Mouse (Mus musculus) heart, embryonic 14.5 days (tissue): ENCODE data around the gene Psmd3. TPM values are rescaled to one million over a fixed set of nuclear protein-coding genes. Genes with fewer than 3 reads are reported as not detected.
A peak's percentile ranks its signal among the peaks of the same experiment; 100 is the strongest.
"Not testable (repeated sequence)": the region's sequence is repeated elsewhere in the genome, so short reads cannot be mapped to it uniquely, and the experiment has no call there.

Source experiments
- ATAC-seq: fragments of 200-750 bp; cut with Nextera tagmentation; 2 replicates; pipeline ENCODE4 v1.8.0; 2017; ENCODE audit warnings: low read depth, moderate TSS enrichment; ENCODE audit not compliant: insufficient number of reproducible peaks, insufficient read depth, low FRiP score
- H3K27ac ChIP-seq, 2 experiments: fragments of 200-500 bp in 1 of 2; fragments of 300-500 bp in 1 of 2; sonication (generic) in 1 of 2; replicated peaks in 1 of 2; 2 replicates each; pipeline ENCODE4 v1.5.1; 2012 to 2014; ENCODE audit warnings: low read depth in 2 of 2, low read length in 2 of 2, control low read depth in 1 of 2, mild to moderate bottlenecking in 1 of 2, mixed read lengths in 1 of 2; ENCODE audit not compliant: control insufficient read depth in 1 of 2, insufficient read depth in 1 of 2
- H3K27me3 ChIP-seq: fragments of 300-500 bp; sonication (generic); 2 replicates; pipeline ENCODE4 v1.6.1; 2014; ENCODE audit warnings: mild to moderate bottlenecking, low read length, control low read depth; ENCODE audit not compliant: control insufficient read depth, insufficient read depth
- H3K36me3 ChIP-seq: fragments of 300-500 bp; sonication (generic); 2 replicates; pipeline ENCODE4 v1.6.1; 2014; ENCODE audit warnings: mild to moderate bottlenecking, control low read depth, low read length, mixed read lengths; ENCODE audit not compliant: control insufficient read depth, insufficient read depth
- H3K4me1 ChIP-seq, 2 experiments: fragments of 200-500 bp in 1 of 2; fragments of 300-500 bp in 1 of 2; sonication (generic) in 1 of 2; 2 replicates each; pipeline ENCODE4 v1.6.1; 2012 to 2014; ENCODE audit warnings: low read length in 2 of 2, control low read depth in 1 of 2, mixed read lengths in 1 of 2; ENCODE audit not compliant: control insufficient read depth in 2 of 2, insufficient read depth in 2 of 2
- H3K4me2 ChIP-seq: fragments of 300-500 bp; sonication (generic); 2 replicates; pipeline ENCODE4 v1.6.1; 2014; ENCODE audit warnings: mild to moderate bottlenecking, low read length
- H3K4me3 ChIP-seq, 2 experiments: fragments of 200-500 bp in 1 of 2; fragments of 300-500 bp in 1 of 2; sonication (generic) in 1 of 2; 2 replicates each; pipeline ENCODE4 v1.5.1; 2012 to 2014; ENCODE audit warnings: low read length in 2 of 2, mild to moderate bottlenecking in 2 of 2, control low read depth in 1 of 2, low read depth in 1 of 2, moderate library complexity in 1 of 2; ENCODE audit not compliant: control insufficient read depth in 1 of 2, insufficient read depth in 1 of 2
- H3K9ac ChIP-seq: fragments of 300-500 bp; sonication (generic); 2 replicates; pipeline ENCODE4 v1.6.1; 2014; ENCODE audit warnings: mild to moderate bottlenecking, low read length
- H3K9me3 ChIP-seq: fragments of 300-500 bp; sonication (generic); 2 replicates; pipeline ENCODE4 v1.6.1; 2016; ENCODE audit warnings: low read length, control low read depth; ENCODE audit not compliant: control insufficient read depth
- WGBS: fragments of 180-500 bp; shearing (Covaris S2); extraction: QIAGEN DNeasy Blood & Tissue Kit; methylation state at CpG from one replicate; pipeline ENCODE4 v1.1.7; 2014; 5-methylcytosine and 5-hydroxymethylcytosine counted together
- polyA plus RNA-seq: library from polyadenylated mRNA; unstranded; fragments of >200 nt; fragmentation: Nextera tagmentation; extraction: Ambion mirVana; gene quantifications from 2 replicates; pipeline ENCODE4 v1.2.1, GENCODE M21; 2014

Psmd3 gene
- polyA plus RNA-seq, 1 experiment from 2014 or later = 120 TPM

- H3K4me1 ChIP-seq = no peaks in the 10 kb centered on the region
- no peak overlapping the region for H3K4me3 ChIP-seq
- H3K27ac ChIP-seq = no peak overlapping the region
- ATAC-seq = no peak
- H3K9ac ChIP-seq = no peak overlapping the region
- H3K4me2 ChIP-seq = no peak overlapping the region
- H3K27me3 ChIP-seq = peaks cover 7% of the 10 kb centered on the region
- H3K9me3 ChIP-seq = no peaks in the 10 kb centered on the region
- H3K36me3 ChIP-seq = no peaks in the 10 kb centered on the region
- WGBS = 26% methylated on average over 7 of the region's 7 CpGs
These were observed 6.5 kb upstream of the Psmd3 start for GRCm38 (mm10) chr11:98675829-98676363.

GRCm38 (mm10) chr11:98680023-98680422 lies 2.3 kb upstream of the Psmd3 start:
- ATAC-seq = no peak
- no peak overlapping the region for H3K4me3 ChIP-seq
- no peaks in the 10 kb centered on the region for H3K27me3 ChIP-seq
- H3K4me1 ChIP-seq = peaks cover 2 to 9% of the 10 kb centered on the region in 2 experiments; a peak in 3 of 4 replicates
- WGBS = 87% methylated on average over 1 of the region's 1 CpGs
- no peaks in the 10 kb centered on the region for H3K9me3 ChIP-seq
- H3K9ac ChIP-seq = no peak overlapping the region
- H3K27ac ChIP-seq = no peak overlapping the region
- no peak overlapping the region for H3K4me2 ChIP-seq
- H3K36me3 ChIP-seq = peaks cover 4% of the 10 kb centered on the region

GRCm38 (mm10) chr11:98680595-98680994 lies 1.8 kb upstream of the Psmd3 start:
- not testable (repeated sequence) for H3K4me3 ChIP-seq, H3K4me2 ChIP-seq, H3K9me3 ChIP-seq, H3K36me3 ChIP-seq, H3K27me3 ChIP-seq, H3K4me1 ChIP-seq, H3K27ac ChIP-seq, ATAC-seq, H3K9ac ChIP-seq
- 90% methylated on average over 4 of the region's 4 CpGs for WGBS

- no peaks in the 10 kb centered on the region for H3K27me3 ChIP-seq
- H3K36me3 ChIP-seq = peaks cover 15% of the 10 kb centered on the region
- no peak overlapping the region for H3K4me2 ChIP-seq
- no peak for ATAC-seq
- no peaks in the 10 kb centered on the region for H3K9me3 ChIP-seq
- peaks cover 2 to 9% of the 10 kb centered on the region in 2 experiments; a peak in 3 of 4 replicates for H3K4me1 ChIP-seq
- WGBS = 76% methylated on average over 4 of the region's 4 CpGs
- no peak overlapping the region for H3K4me3 ChIP-seq
- H3K27ac ChIP-seq = no peak overlapping the region
- no peak overlapping the region for H3K9ac ChIP-seq
These were observed 1.2 kb upstream of the Psmd3 start for GRCm38 (mm10) chr11:98681186-98681585.

GRCm38 (mm10) chr11:98682811-98683210 lies 457 bp downstream of the Psmd3 start:
- peak; percentile 7; the same call in 1 of the 2 replicates for ATAC-seq
- no peaks in the 10 kb centered on the region for H3K9me3 ChIP-seq
- no peaks in the 10 kb centered on the region for H3K27me3 ChIP-seq
- H3K9ac ChIP-seq = peak overlapping the region; percentile 99
- H3K4me1 ChIP-seq = peaks cover 2 to 9% of the 10 kb centered on the region in 2 experiments; a peak in 3 of 4 replicates
- H3K4me2 ChIP-seq = peak overlapping the region; percentile 92
- H3K36me3 ChIP-seq = peaks cover 31% of the 10 kb centered on the region
- H3K27ac ChIP-seq = peak overlapping the region; percentile 2 to 72
- 0% methylated on average over 23 of the region's 23 CpGs for WGBS
- H3K4me3 ChIP-seq = peak overlapping the region; percentile 93 to 100

GRCm38 (mm10) chr11:98685642-98686041 lies 3.3 kb downstream of the Psmd3 start:
- no peak overlapping the region for H3K9ac ChIP-seq
- WGBS = 92% methylated on average over 9 of the region's 9 CpGs
- ATAC-seq = no peak
- H3K4me2 ChIP-seq = no peak overlapping the region
- no peaks in the 10 kb centered on the region for H3K9me3 ChIP-seq
- H3K36me3 ChIP-seq = peaks cover 56% of the 10 kb centered on the region
- no peak overlapping the region for H3K4me3 ChIP-seq
- H3K4me1 ChIP-seq = peaks cover 2 to 9% of the 10 kb centered on the region in 2 experiments; a peak in 3 of 4 replicates
- no peak overlapping the region for H3K27ac ChIP-seq
- no peaks in the 10 kb centered on the region for H3K27me3 ChIP-seq

- no peak overlapping the region for H3K9ac ChIP-seq
- no peak overlapping the region for H3K27ac ChIP-seq
- no peaks in the 10 kb centered on the region for H3K9me3 ChIP-seq
- WGBS = 89% methylated on average over 4 of the region's 4 CpGs
- no peak for ATAC-seq
- H3K4me1 ChIP-seq = peaks cover 0 to 9% of the 10 kb centered on the region in 2 experiments; a peak in 2 of 4 replicates
- H3K27me3 ChIP-seq = no peaks in the 10 kb centered on the region
- H3K36me3 ChIP-seq = peaks cover 69% of the 10 kb centered on the region
- no peak overlapping the region for H3K4me3 ChIP-seq
- H3K4me2 ChIP-seq = no peak overlapping the region
These were observed 4.6 kb downstream of the Psmd3 start for GRCm38 (mm10) chr11:98686976-98687375.

GRCm38 (mm10) chr11:98688009-98688408 lies 5.7 kb downstream of the Psmd3 start:
- Histone ChIP-seq H3K27me3 (no peaks in the 10 kb centered on the region), H3K4me2 (no peak overlapping the region), H3K9ac (no peak overlapping the region), H3K4me3 (no peak overlapping the region), H3K9me3 (no peaks in the 10 kb centered on the region), H3K27ac (no peak overlapping the region), H3K4me1 (peaks cover 0 to 9% of the 10 kb centered on the region in 2 experiments; a peak in 2 of 4 replicates), H3K36me3 (peaks cover 80% of the 10 kb centered on the region)
- 80% methylated on average over 8 of the region's 8 CpGs for WGBS
- ATAC-seq = no peak
